10 mouse cellular contexts compared by ENCODE assay signal in the genomic region with DNA sequence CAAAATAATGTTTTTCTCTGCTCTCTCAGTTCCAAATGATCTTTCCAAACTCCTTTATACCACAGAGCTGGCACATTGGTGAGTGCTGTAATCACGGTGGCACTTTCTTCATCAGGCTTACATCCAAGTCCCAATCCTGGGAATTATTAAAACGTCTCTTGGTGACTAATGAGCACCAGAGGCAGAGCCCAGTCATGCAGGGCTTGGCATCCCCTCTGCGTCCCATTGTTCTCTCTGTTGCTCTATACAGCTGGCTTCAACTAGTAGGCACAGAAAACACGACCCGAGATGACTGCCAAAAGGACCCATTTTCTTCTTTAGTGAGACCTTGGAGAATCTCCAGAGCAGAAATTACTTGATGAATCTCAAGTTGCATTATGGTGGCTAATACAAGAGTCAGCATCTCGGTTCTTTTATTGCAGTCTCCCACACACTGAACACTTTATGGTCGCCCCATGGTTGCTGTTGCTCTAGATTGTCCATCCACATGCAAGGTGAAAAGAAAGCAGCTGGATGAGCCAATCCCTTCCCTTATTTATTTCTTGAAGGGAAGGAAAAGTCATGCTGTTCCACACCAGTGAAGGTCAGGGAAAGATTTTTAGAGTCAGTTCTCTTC.
A peak's percentile ranks its signal among the peaks of the same experiment; 100 is the strongest.
DNase-seq lines count a peak whose midpoint lies in the region; ATAC-seq lines count a peak whose summit lies in the region.
"Had no signal": no experiment of that assay in that cellular context is flagged by ENCODE, and none has a peak within 500 bp of the region (broad histone marks: within the 10 kb centered on the region; RNA-seq: fewer than 3 reads in every experiment).

No protein-coding gene starts in this region.

- ATAC-seq in midbrain, embryonic 15.5 days (replicated peaks): 0 out of 2 replicates have a peak, but pooled peaks have one; percentile 52
- ATAC-seq in liver, embryonic 12.5 days: no peak
- no peak for ATAC-seq in inflammation-experienced regulatory T-cells, adult 6 months

- no peak overlapping the region for H3K27ac ChIP-seq in midbrain, embryonic 15.5 days
- H3K27ac ChIP-seq in midbrain, embryonic 10.5 days (replicated peaks): no peak overlapping the region
- no peak overlapping the region for H3K27ac ChIP-seq in liver, embryonic 12.5 days

- H3K4me2 ChIP-seq in midbrain, embryonic 15.5 days: no peak overlapping the region
- H3K4me2 ChIP-seq in liver, embryonic 12.5 days: no peak overlapping the region
- H3K4me2 ChIP-seq: lung, embryonic 14.5 days had no signal

- H3K4me1 ChIP-seq in midbrain, embryonic 15.5 days: no peaks in the 10 kb centered on the region
- H3K4me1 ChIP-seq in midbrain, embryonic 10.5 days: peaks cover 8% of the 10 kb centered on the region
- no peaks in the 10 kb centered on the region for H3K4me1 ChIP-seq in liver, embryonic 12.5 days

- H3K4me3 ChIP-seq in midbrain, embryonic 15.5 days: no peak overlapping the region
- no peak overlapping the region for H3K4me3 ChIP-seq in midbrain, embryonic 10.5 days
- H3K4me3 ChIP-seq in liver, embryonic 12.5 days: no peak overlapping the region

- H3K36me3 ChIP-seq in midbrain, embryonic 15.5 days (replicated peaks): no peaks in the 10 kb centered on the region
- H3K36me3 ChIP-seq in midbrain, embryonic 10.5 days: no peaks in the 10 kb centered on the region
- no peaks in the 10 kb centered on the region for H3K36me3 ChIP-seq in liver, embryonic 12.5 days

- no peaks in the 10 kb centered on the region for H3K27me3 ChIP-seq in midbrain, embryonic 15.5 days (replicated peaks)
- no peaks in the 10 kb centered on the region for H3K27me3 ChIP-seq in midbrain, embryonic 10.5 days (ENCODE audit: low read depth, poor library complexity, severe bottlenecking)
- H3K27me3 ChIP-seq in liver, embryonic 12.5 days (replicated peaks): no peaks in the 10 kb centered on the region

- H3K9ac ChIP-seq in midbrain, embryonic 15.5 days: no peak overlapping the region
- no peak overlapping the region for H3K9ac ChIP-seq in liver, embryonic 12.5 days
- H3K9ac ChIP-seq: lung, embryonic 14.5 days had no signal

- DNase-seq in midbrain, embryonic 10.5 days (ENCODE audit: low spot score): no peak
- peak; percentile 81 for DNase-seq in fat pad, adult 2 months (ENCODE audit: extremely low read depth, low read depth, low spot score)
- DNase-seq in layer of hippocampus, postnatal 10 days (ENCODE audit: low spot score in 2 of 2): peak; percentile 35 to 46
- DNase-seq in telencephalon, adult 2 months (ENCODE audit: low read depth, low spot score): peak; percentile 16
- DNase-seq: gastrocnemius, postnatal 25 days; lung, embryonic 14.5 days; thymus, postnatal 4 days had no signal

- WGBS in midbrain, embryonic 15.5 days: 69% methylated on average over 7 of the region's 7 CpGs
- 80% methylated on average over 7 of the region's 7 CpGs for WGBS in midbrain, embryonic 10.5 days
- WGBS in liver, embryonic 12.5 days (ENCODE audit: insufficient replicate concordance): 61% methylated on average over 7 of the region's 7 CpGs

- no peaks in the 10 kb centered on the region for H3K9me3 ChIP-seq in midbrain, embryonic 15.5 days
- H3K9me3 ChIP-seq in midbrain, embryonic 10.5 days (replicated peaks): no peaks in the 10 kb centered on the region
- no peaks in the 10 kb centered on the region for H3K9me3 ChIP-seq in liver, embryonic 12.5 days (replicated peaks)
